Mouse (Mus musculus) urinary bladder, postnatal 0 days (tissue): ENCODE results near the gene Syce1. TPM values are rescaled to one million over a fixed set of nuclear protein-coding genes. Genes with fewer than 3 reads are reported as not detected.

Experiments used
- polyA plus RNA-seq: library from polyadenylated mRNA; unstranded; fragments of >200 nt; fragmentation: Nextera tagmentation; extraction: Ambion mirVana; gene quantifications from 2 replicates; pipeline ENCODE4 v1.2.1, GENCODE M21; 2015

Syce1 gene
- 0.19 and 0.25 TPM in 2 replicates for polyA plus RNA-seq

DNA sequence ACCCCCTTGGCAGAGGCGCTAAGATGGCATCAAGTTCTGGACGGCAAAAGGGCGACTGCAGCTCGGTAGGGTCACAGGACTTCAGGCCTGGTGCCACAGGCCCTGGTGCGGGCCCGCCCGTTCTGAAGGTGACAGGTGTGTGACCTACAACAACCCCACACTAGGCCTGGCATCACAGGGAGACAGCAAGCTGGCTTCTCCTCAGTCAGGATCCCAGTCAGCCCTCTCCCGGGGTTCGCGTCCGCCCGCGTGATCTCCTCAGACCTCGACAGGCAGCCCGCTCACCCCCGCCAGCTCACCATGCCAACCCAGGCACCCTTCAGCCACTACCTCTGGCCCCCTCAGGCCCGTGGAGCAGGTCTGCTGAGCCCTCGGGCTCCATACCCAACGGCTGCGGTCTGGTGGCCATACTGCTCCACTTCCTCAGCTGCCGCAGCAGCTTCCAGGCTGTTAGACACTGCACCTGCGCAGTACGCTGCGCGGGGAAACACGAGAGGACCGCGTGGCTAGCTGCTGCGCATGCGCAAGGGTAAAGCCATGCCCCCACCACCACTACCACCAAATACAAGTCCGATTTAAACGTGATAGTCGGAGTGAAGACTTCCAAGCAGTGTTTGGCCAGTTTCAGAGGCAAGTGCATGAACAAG is at the start of gene Syce1:
Gene Syce1 (minus strand): TSS at position 447 of the 647 bp plus-strand sequence.

DNA sequence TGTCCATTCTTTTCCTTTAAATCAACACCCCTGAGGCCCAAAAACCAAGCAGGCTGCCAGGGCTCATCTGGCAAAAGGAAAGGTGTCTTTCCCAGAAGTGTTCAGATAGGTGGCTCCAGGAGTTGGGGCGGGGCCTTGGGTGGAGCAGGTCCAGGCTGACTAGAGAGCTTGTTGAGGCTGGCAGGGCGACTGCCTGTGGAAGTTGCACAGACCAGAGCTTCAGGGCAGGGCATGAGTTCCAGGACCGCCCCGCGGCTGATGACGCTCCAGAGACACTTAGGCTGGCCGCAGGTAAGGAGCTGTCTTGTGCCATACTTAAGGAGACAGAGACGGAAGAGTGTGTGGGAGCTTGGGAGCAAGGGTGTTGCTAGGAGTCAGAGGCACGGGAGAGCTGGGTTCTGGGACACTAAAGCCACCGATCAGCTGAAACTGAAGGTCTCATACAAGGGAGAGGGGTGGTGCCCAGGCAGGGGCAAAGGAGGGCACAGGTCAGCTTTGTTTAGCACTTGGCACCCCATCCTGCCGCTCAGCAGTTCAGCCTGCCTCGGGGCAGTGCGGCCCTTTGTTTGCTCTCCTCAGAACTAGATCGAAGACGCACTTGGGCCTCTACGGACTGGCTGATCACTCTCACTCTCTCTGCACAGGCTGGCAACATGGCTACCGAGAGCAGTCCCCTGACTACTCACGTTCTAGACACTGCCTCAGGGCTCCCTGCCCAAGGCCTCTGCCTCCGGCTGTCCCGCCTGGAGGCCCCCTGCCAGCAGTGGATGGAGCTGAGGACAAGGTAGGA is 47.5 kb upstream of the Syce1 start, which contains the start of gene Urah:
Gene Urah (plus strand): TSS at position 51 of the 790 bp plus-strand sequence.

DNA sequence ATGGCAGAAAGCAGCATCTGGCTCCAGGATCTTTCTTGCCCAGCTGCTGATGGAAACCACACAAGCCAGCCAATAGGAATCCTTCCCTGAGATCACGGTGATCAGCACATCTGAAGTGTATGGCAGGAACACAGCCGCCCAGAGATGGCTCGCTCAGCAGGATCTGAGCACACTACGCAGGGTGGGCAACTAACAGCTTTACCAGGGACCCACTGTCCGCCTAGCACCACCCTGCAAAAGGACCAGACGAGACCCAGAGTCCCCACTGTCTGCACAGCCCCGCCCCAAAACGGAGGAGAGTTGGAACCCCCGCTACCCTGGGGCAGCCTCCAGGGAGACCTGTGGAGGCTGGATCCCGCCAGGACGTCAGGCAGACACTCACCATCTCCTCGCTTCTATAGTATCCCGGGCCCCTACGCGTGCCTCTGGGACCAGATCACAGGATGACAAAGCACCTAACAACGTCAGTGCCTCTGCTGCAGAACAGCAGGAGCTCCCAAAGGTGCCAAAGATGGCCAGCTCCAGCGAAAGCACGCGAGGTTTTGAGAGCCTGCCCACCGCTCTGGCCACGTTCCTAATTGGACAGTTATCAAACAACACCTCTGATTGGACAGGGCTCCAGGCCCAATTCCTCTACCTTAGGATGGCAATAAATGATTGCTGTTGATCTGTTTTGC is 34.1 kb upstream of the Syce1 start, which contains the start of gene Zfp941:
Gene Zfp941 (minus strand): TSS at position 526 of the 677 bp plus-strand sequence.

DNA sequence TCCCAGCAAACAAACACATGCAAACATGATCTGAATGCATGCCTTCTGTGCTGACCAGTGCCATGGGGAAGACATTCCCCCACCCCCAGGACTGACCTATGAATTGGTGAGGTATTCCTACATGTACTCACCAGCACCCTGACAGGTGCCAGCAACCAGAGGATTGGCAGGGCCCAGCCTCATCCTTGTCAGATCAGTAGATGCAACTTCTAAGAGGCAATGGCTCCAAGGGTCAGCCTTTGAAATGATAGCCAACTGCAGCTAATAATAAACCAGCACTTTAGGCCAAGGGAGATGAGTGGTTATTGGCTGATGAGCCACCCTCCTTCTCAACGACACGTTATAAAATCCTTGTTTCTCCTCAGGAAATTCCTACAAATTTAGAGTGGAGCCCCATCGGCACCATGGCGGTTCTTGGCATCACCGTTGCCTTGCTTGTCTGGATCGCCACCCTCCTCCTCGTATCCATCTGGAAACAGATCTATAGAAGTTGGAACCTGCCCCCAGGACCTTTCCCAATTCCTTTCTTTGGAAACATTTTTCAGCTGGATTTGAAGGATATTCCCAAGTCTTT is 24.1 kb downstream of the Syce1 start, which contains the start of gene Cyp2e1:
Gene Cyp2e1 (plus strand): TSS at position 293 of the 574 bp plus-strand sequence.

Other genes with a start within 250 kb of the Syce1 start
- gene Olfr538, start 220.0 kb downstream of the Syce1 start, polyA plus RNA-seq, result not detected in 2 replicates
- gene Olfr46, start 186.6 kb downstream of the Syce1 start, polyA plus RNA-seq, result not detected in 2 replicates
- gene Olfr61, start 158.9 kb downstream of the Syce1 start, polyA plus RNA-seq, result not detected in 2 replicates
- gene Olfr53, start 141.4 kb downstream of the Syce1 start, polyA plus RNA-seq, result not detected in 2 replicates
- gene Olfr539, start 127.9 kb downstream of the Syce1 start, polyA plus RNA-seq, result not detected in 2 replicates
- gene Olfr45, start 105.9 kb downstream of the Syce1 start, polyA plus RNA-seq, result not detected in 2 replicates
- not detected in 2 replicates for gene Olfr541, start 90.6 kb downstream of the Syce1 start, polyA plus RNA-seq
- gene Cyp2e1, start 24.1 kb downstream of the Syce1 start, polyA plus RNA-seq, result 0.25 and 0.75 TPM in 2 replicates
- gene Zfp941, start 34.3 kb upstream of the Syce1 start, polyA plus RNA-seq, result 0.55 and 0.98 TPM in 2 replicates
- 9.5 and 11.1 TPM in 2 replicates for gene Urah, start 47.2 kb upstream of the Syce1 start, polyA plus RNA-seq
- not detected in 2 replicates for gene Scgb1c1, start 57.7 kb upstream of the Syce1 start, polyA plus RNA-seq
- 0.14 TPM in 1 of 2 replicates, not detected in the other for gene Odf3, start 60.0 kb upstream of the Syce1 start, polyA plus RNA-seq
- not detected in 2 replicates for gene Gm45785, start 68.5 kb upstream of the Syce1 start, polyA plus RNA-seq
- 50.8 and 53.1 TPM in 2 replicates for gene Ric8a, start 69.1 kb upstream of the Syce1 start, polyA plus RNA-seq
- gene Bet1l, start 69.7 kb upstream of the Syce1 start, polyA plus RNA-seq, result 39.9 and 50.6 TPM in 2 replicates
- gene Psmd13, start 94.1 kb upstream of the Syce1 start, polyA plus RNA-seq, result 160 and 172 TPM in 2 replicates
- gene Sirt3, start 94.5 kb upstream of the Syce1 start, polyA plus RNA-seq, result 16.6 and 18.1 TPM in 2 replicates
- 0.43 and 0.74 TPM in 2 replicates for gene Cox8b, start 112.6 kb upstream of the Syce1 start, polyA plus RNA-seq
- gene Nlrp6, start 133.1 kb upstream of the Syce1 start, polyA plus RNA-seq, result 0.08 and 0.22 TPM in 2 replicates
- 17.1 and 17.4 TPM in 2 replicates for gene Pgghg, start 153.5 kb upstream of the Syce1 start, polyA plus RNA-seq
- gene Ifitm5, start 162.4 kb upstream of the Syce1 start, polyA plus RNA-seq, result 1.1 and 1.4 TPM in 2 replicates
- 0.60 and 0.79 TPM in 2 replicates for gene Gm45717, start 168.1 kb upstream of the Syce1 start, polyA plus RNA-seq
- gene Ifitm2, start 168.1 kb upstream of the Syce1 start, polyA plus RNA-seq, result 1,342 and 1,631 TPM in 2 replicates
- 156 and 219 TPM in 2 replicates for gene Ifitm1, start 179.4 kb upstream of the Syce1 start, polyA plus RNA-seq
- 730 and 992 TPM in 2 replicates for gene Ifitm3, start 222.9 kb upstream of the Syce1 start, polyA plus RNA-seq
- 0.67 and 3.1 TPM in 2 replicates for gene Ifitm6, start 230.1 kb upstream of the Syce1 start, polyA plus RNA-seq
- not detected in 2 replicates for gene Gm17387, start 241.3 kb upstream of the Syce1 start, polyA plus RNA-seq